Mouse (Mus musculus): ENCODE results near the gene Rhebl1. TPM values are rescaled to one million over a fixed set of nuclear protein-coding genes. Genes with fewer than 3 reads are reported as not detected.

Gene Rhebl1
- total and polyA plus RNA-seq, 3 experiments, result 10.1 to 16.6 TPM; not detected in 1

DNA sequence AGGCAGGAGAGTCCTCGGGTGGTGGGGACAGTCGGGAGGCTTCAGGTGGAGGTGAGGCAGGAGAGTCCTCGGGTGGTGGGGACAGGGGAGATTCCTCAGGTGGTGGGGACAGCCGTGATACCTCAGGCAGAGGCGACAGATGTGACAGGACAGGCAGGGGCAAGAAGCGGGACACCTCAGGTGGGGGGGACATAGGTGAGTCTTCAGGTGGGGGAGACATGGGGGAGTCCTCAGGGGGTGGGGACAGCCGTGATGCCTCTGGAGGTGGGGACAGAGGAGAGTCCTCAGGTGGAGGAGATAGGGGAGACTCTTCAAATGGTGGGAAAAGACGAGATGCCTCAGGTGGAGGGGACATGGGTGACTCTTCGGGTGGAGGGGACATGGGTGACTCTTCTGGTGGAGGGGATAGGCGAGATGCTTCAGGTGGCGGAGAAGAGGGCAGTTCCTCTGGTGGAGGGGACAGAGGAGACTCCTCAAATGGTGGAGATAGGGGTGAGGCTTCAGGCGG is 30.8 kb downstream of the Rhebl1 start:
- Histone ChIP-seq H3K4me3 (ENCODE audit: control insufficient read depth in 1 of 2, insufficient read depth in 1 of 2, low read depth in 2 of 2, low read length in 2 of 2) (no peak overlapping the region), H3K27ac (ENCODE audit: control insufficient read depth, low read depth, low read length) (no peak overlapping the region), H3K4me1 (ENCODE audit: control insufficient read depth in 1 of 2, insufficient read depth in 2 of 2, low read length in 2 of 2) (peaks cover 8 to 11% of the 10 kb centered on the region in 2 experiments), H3K9me3 (replicated peaks; ENCODE audit: insufficient read depth, low read length) (no peaks in the 10 kb centered on the region), H3K79me2 (ENCODE audit: control insufficient read depth, insufficient read depth, low read length, poor library complexity) (peaks cover 27% of the 10 kb centered on the region), H3K27me3 (ENCODE audit: control insufficient read depth in 1 of 2, insufficient read depth in 2 of 2, low read length in 2 of 2) (no peaks in the 10 kb centered on the region), H3K36me3 (ENCODE audit: control insufficient read depth in 1 of 2, insufficient read depth in 2 of 2, low read length in 2 of 2) (peaks cover 11 to 31% of the 10 kb centered on the region in 2 experiments), H3K9ac (ENCODE audit: control insufficient read depth, low read depth, low read length, poor library complexity, severe bottlenecking) (no peak overlapping the region)
- DNase-seq (ENCODE audit: low read depth, low spot score), result no peak
- TF ChIP-seq MXI1 (IDR thresholded peaks at IDR 0.05; ENCODE audit: low read depth, low read length) (no peak), NELFE (IDR thresholded peaks at IDR 0.05; ENCODE audit: low read depth, low read length) (no peak), ZC3H11A (IDR thresholded peaks at IDR 0.05; ENCODE audit: low read depth, low read length) (no peak), TAL1 (IDR thresholded peaks at IDR 0.05; ENCODE audit: low read length) (no peak), GABPA (IDR thresholded peaks at IDR 0.05; ENCODE audit: low read depth, low read length) (no peak), CHD1 (IDR thresholded peaks at IDR 0.05; ENCODE audit: low read depth, low read length) (no peak)

DNA sequence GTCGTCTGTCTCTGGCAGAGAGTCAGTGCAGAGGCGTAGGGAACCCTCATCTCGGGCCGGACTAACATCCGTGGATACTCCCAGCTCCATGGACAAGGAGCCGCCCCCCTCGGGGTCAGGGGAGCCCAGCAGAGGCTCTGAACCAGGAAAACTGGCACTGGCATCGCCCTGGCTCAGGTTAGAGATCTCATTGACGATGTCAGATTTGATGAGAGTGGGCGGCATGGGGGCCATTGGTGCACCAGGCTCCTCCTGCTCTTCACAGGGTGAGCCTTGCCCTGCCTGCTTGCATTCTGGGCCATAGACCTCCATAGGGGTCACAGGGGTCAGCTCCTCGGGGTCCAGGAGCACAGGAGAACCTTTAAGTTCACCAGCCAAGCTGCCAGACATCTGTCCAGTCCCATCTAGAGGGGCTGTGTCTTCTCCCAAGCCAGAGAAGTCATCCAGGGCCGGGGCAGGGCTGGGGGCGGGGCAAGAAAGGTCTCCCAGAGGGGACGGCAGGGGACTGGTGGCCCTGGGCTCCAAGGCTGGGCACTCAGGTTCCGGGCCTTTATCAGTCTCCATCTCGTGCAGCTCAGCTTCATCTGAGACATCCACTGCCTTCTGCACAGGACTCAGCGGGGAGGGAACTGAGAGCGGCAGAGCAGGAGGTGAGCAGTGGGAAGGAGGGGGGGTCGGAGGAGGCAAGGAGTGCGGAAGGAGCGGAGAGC is 32.5 kb downstream of the Rhebl1 start:
- Histone ChIP-seq H3K9ac (ENCODE audit: control insufficient read depth, low read depth, low read length, poor library complexity, severe bottlenecking) (no peak overlapping the region), H3K4me3 (ENCODE audit: control insufficient read depth in 1 of 2, insufficient read depth in 1 of 2, low read depth in 2 of 2, low read length in 2 of 2) (no peak overlapping the region), H3K27me3 (ENCODE audit: control insufficient read depth in 1 of 2, insufficient read depth in 2 of 2, low read length in 2 of 2) (no peaks in the 10 kb centered on the region), H3K9me3 (replicated peaks; ENCODE audit: insufficient read depth, low read length) (no peaks in the 10 kb centered on the region), H3K4me1 (ENCODE audit: control insufficient read depth in 1 of 2, insufficient read depth in 2 of 2, low read length in 2 of 2) (no peaks in the 10 kb centered on the region), H3K36me3 (ENCODE audit: control insufficient read depth in 1 of 2, insufficient read depth in 2 of 2, low read length in 2 of 2) (peaks cover 0 to 37% of the 10 kb centered on the region in 2 experiments; a peak in 2 of 4 replicates), H3K27ac (ENCODE audit: control insufficient read depth, low read depth, low read length) (no peak overlapping the region), H3K79me2 (ENCODE audit: control insufficient read depth, insufficient read depth, low read length, poor library complexity) (peaks cover 11% of the 10 kb centered on the region)
- no peak for TF ChIP-seq MEF2A (IDR thresholded peaks at IDR 0.05; ENCODE audit: extremely low read depth, insufficient replicate concordance, low read depth, low read length, poor library complexity, severe bottlenecking)
- no peak for TF ChIP-seq POLR2AphosphoS2 (IDR thresholded peaks at IDR 0.05; ENCODE audit: low read length)
- no peak for TF ChIP-seq E2F4 (IDR thresholded peaks at IDR 0.05; ENCODE audit: borderline replicate concordance, low read depth, low read length)
- no peak for TF ChIP-seq GABPA (IDR thresholded peaks at IDR 0.05; ENCODE audit: low read depth, low read length)
- TF ChIP-seq KAT2A (conservative IDR thresholded peaks at IDR 0.05; ENCODE audit: low read depth, low read length), result no peak
- TF ChIP-seq MAX (IDR thresholded peaks at IDR 0.05; ENCODE audit: low read length), result no peak
- no peak for TF ChIP-seq ZC3H11A (IDR thresholded peaks at IDR 0.05; ENCODE audit: low read depth, low read length)
- TF ChIP-seq TBP (IDR thresholded peaks at IDR 0.05; ENCODE audit: low read depth, low read length), result no peak
- no peak for DNase-seq (ENCODE audit: low read depth, low spot score)

DNA sequence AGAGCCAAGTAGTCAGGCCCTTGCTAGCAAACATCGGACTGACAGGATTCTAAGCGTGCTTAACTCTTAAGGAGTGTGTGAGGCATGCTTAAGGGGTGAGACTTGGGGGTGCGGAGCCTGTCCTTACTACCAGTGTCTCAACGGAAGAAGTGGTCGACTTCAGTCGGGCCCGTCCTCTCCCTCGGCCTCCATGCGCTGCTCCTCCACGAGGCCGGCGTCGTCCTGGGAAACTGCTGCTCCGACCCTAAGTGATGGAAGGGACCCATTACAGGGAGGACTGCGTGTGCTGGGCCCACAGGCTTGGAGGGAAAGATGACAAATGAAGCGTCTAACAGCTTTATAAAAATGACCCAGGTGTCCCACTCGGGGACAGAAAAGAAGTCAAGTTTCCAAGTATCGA is 33.4 kb downstream of the Rhebl1 start:
- H3K9me3 ChIP-seq (replicated peaks; ENCODE audit: insufficient read depth, low read length), result no peaks in the 10 kb centered on the region
- no peak overlapping the region for H3K9ac ChIP-seq (ENCODE audit: control insufficient read depth, low read depth, low read length, poor library complexity, severe bottlenecking)
- H3K27me3 ChIP-seq (ENCODE audit: control insufficient read depth in 1 of 2, insufficient read depth in 2 of 2, low read length in 2 of 2), result no peaks in the 10 kb centered on the region
- no peak for TF ChIP-seq CHD2 (IDR thresholded peaks at IDR 0.05; ENCODE audit: low read length)
- no peak for TF ChIP-seq E2F4 (IDR thresholded peaks at IDR 0.05; ENCODE audit: borderline replicate concordance, low read depth, low read length)
- H3K4me1 ChIP-seq (ENCODE audit: control insufficient read depth in 1 of 2, insufficient read depth in 2 of 2, low read length in 2 of 2), result no peaks in the 10 kb centered on the region
- H3K27ac ChIP-seq (ENCODE audit: control insufficient read depth, low read depth, low read length), result no peak overlapping the region
- H3K36me3 ChIP-seq (ENCODE audit: control insufficient read depth in 1 of 2, insufficient read depth in 2 of 2, low read length in 2 of 2), result peaks cover 0 to 35% of the 10 kb centered on the region in 2 experiments; a peak in 2 of 4 replicates
- H3K79me2 ChIP-seq (ENCODE audit: control insufficient read depth, insufficient read depth, low read length, poor library complexity), result peaks cover 4% of the 10 kb centered on the region; the same call in 1 of the 2 replicates
- no peak overlapping the region for H3K4me3 ChIP-seq (ENCODE audit: control insufficient read depth in 1 of 2, insufficient read depth in 1 of 2, low read depth in 2 of 2, low read length in 2 of 2)
- DNase-seq (ENCODE audit: low read depth, low spot score), result no peak
